Mouse (Mus musculus) CH12.LX (cell line): ENCODE measurements around the gene Map4k1. TPM values are rescaled to one million over a fixed set of nuclear protein-coding genes. Genes with fewer than 3 reads are reported as not detected.
"Not testable (repeated sequence)": the region's sequence is repeated elsewhere in the genome, so short reads cannot be mapped to it uniquely, and the experiment has no call there.

ENCODE experiments used
- DNase-seq: peaks from one replicate; pipeline ENCODE4 v3.0.0-alpha.2; 2013; ENCODE audit errors: extremely low read depth
- H3K27ac ChIP-seq: 2 replicates; pipeline ENCODE4 v1.5.1; 2012; ENCODE audit warnings: low read depth, mild to moderate bottlenecking, control low read depth, moderate library complexity; ENCODE audit not compliant: insufficient read depth
- H3K27me3 ChIP-seq: replicated peaks from 2 replicates; pipeline ENCODE3; 2012; ENCODE audit warnings: inconsistent platforms
- H3K36me3 ChIP-seq, 2 experiments: replicated peaks in 1 of 2; 2 replicates each; pipeline versions ENCODE3 to v1.6.1; 2012; ENCODE audit warnings: inconsistent platforms in 1 of 2, low read length in 1 of 2, mild to moderate bottlenecking in 1 of 2, mixed read lengths in 1 of 2, moderate library complexity in 1 of 2; ENCODE audit not compliant: control insufficient read depth in 1 of 2, insufficient read depth in 1 of 2
- H3K4me1 ChIP-seq, 2 experiments: 2 replicates each; pipeline ENCODE4 v1.6.1; 2012; ENCODE audit warnings: inconsistent platforms in 1 of 2, moderate library complexity in 1 of 2; ENCODE audit not compliant: insufficient read depth in 2 of 2, control insufficient read depth in 1 of 2
- H3K4me2 ChIP-seq: 2 replicates; pipeline ENCODE4 v1.6.1; 2012; ENCODE audit warnings: low read depth, mild to moderate bottlenecking, control low read depth; ENCODE audit not compliant: poor library complexity, insufficient read depth, severe bottlenecking
- H3K4me3 ChIP-seq, 3 experiments: fragments of 150-350 bp in 1 of 3; sonication (generic) in 1 of 3; replicated peaks in 1 of 3; 2 replicates each; pipeline versions ENCODE3 to v1.5.1; 2011 to 2012; ENCODE audit warnings: low read depth in 2 of 3, low read length in 2 of 3, mild to moderate bottlenecking in 2 of 3, moderate library complexity in 2 of 3, control low read depth in 1 of 3, improper control_type of control experiment in 1 of 3, inconsistent platforms in 1 of 3, mixed read lengths in 1 of 3; ENCODE audit not compliant: poor library complexity in 1 of 3
- H3K79me2 ChIP-seq: replicated peaks from 2 replicates; pipeline ENCODE4 v1.6.1; 2012; ENCODE audit warnings: mild to moderate bottlenecking, moderate library complexity; ENCODE audit not compliant: control insufficient read depth, poor library complexity, insufficient read depth, severe bottlenecking; ENCODE audit errors: extremely low read depth
- H3K9ac ChIP-seq: 2 replicates; pipeline ENCODE4 v1.6.1; 2012; ENCODE audit warnings: low read depth, mild to moderate bottlenecking, control low read depth, moderate library complexity; ENCODE audit not compliant: insufficient read depth
- H3K9me3 ChIP-seq: replicated peaks from 2 replicates; pipeline ENCODE3; 2012; ENCODE audit warnings: low read length, inconsistent platforms, mixed read lengths
- BHLHE40 ChIP-seq: IDR thresholded peaks from 2 replicates; pipeline ENCODE4 v1.6.1; 2011; ENCODE audit warnings: mild to moderate bottlenecking, low read depth, low read length, improper control_type of control experiment
- CHD1 ChIP-seq: IDR thresholded peaks from 2 replicates; pipeline ENCODE4 v1.6.1; 2012; ENCODE audit warnings: low read depth, low read length, improper control_type of control experiment, inconsistent platforms
- CHD2 ChIP-seq: IDR thresholded peaks from 2 replicates; pipeline ENCODE4 v1.6.1; 2011; ENCODE audit warnings: low read length, improper control_type of control experiment
- E2F4 ChIP-seq: IDR thresholded peaks from 2 replicates; pipeline ENCODE4 v1.6.1; 2011; ENCODE audit warnings: low read depth, low read length, improper control_type of control experiment; ENCODE audit not compliant: insufficient replicate concordance
- EP300 ChIP-seq: IDR thresholded peaks from 2 replicates; pipeline ENCODE4 v1.6.1; 2011; ENCODE audit warnings: low read length, improper control_type of control experiment
- IRF4 ChIP-seq: IDR thresholded peaks from 2 replicates; pipeline ENCODE4 v1.6.1; 2014; ENCODE audit warnings: low read depth, mild to moderate bottlenecking, inconsistent platforms, low read length, improper control_type of control experiment
- JUN ChIP-seq: IDR thresholded peaks from 2 replicates; pipeline ENCODE4 v1.6.1; 2011; ENCODE audit warnings: low read depth, mild to moderate bottlenecking, low read length, improper control_type of control experiment, moderate library complexity; ENCODE audit not compliant: insufficient read depth
- MAFK ChIP-seq: IDR thresholded peaks from 2 replicates; pipeline ENCODE4 v1.6.1; 2011; ENCODE audit warnings: low read length, improper control_type of control experiment; ENCODE audit not compliant: insufficient replicate concordance
- MAZ ChIP-seq: IDR thresholded peaks from 2 replicates; pipeline ENCODE4 v1.6.1; 2012; ENCODE audit warnings: low read depth, mild to moderate bottlenecking, inconsistent platforms, low read length, improper control_type of control experiment, moderate library complexity
- MEF2A ChIP-seq: IDR thresholded peaks from 2 replicates; pipeline ENCODE4 v1.6.1; 2014; ENCODE audit warnings: low read depth, mild to moderate bottlenecking, inconsistent platforms, low read length, improper control_type of control experiment, borderline replicate concordance
- MXI1 ChIP-seq: IDR thresholded peaks from 2 replicates; pipeline ENCODE4 v1.6.1; 2011; ENCODE audit warnings: mild to moderate bottlenecking, low read depth, low read length, improper control_type of control experiment
- NELFE ChIP-seq: IDR thresholded peaks from 2 replicates; pipeline ENCODE4 v1.6.1; 2011; ENCODE audit warnings: low read depth, low read length, improper control_type of control experiment
- PAX5 ChIP-seq: IDR thresholded peaks from 2 replicates; pipeline ENCODE4 v1.6.1; 2012; ENCODE audit warnings: low read length, inconsistent platforms, mixed read lengths
- POLR2A ChIP-seq: IDR thresholded peaks from 2 replicates; pipeline ENCODE4 v1.6.1; 2011; ENCODE audit warnings: low read depth, mild to moderate bottlenecking, improper control_type of control experiment, low read length
- RCOR1 ChIP-seq: conservative IDR thresholded peaks from 2 replicates; pipeline ENCODE4 v1.6.1; 2012; ENCODE audit warnings: low read depth, mild to moderate bottlenecking, inconsistent platforms, low read length, improper control_type of control experiment
- SIN3A ChIP-seq: IDR thresholded peaks from 2 replicates; pipeline ENCODE4 v1.6.1; 2012; ENCODE audit warnings: low read length, improper control_type of control experiment, inconsistent platforms
- TBP ChIP-seq: conservative IDR thresholded peaks from 2 replicates; pipeline ENCODE4 v1.6.1; 2011; ENCODE audit warnings: low read depth, low read length, improper control_type of control experiment
- USF2 ChIP-seq: conservative IDR thresholded peaks from 2 replicates; pipeline ENCODE4 v1.6.1; 2011; ENCODE audit warnings: low read depth, low read length, improper control_type of control experiment
- ZMIZ1 ChIP-seq: IDR thresholded peaks from 2 replicates; pipeline ENCODE4 v1.6.1; 2012; ENCODE audit warnings: low read depth, mild to moderate bottlenecking, inconsistent platforms, low read length, improper control_type of control experiment
- ZNF384 ChIP-seq: IDR thresholded peaks from 2 replicates; pipeline ENCODE4 v1.6.1; 2012; ENCODE audit warnings: low read depth, low read length, improper control_type of control experiment, inconsistent platforms
- dilution Hi-C: fragments of 300-500 bp; cut with MboI; formaldehyde crosslinking; loops from 2 replicates; pipeline ENCODE4 v1.14.3; 2020; ENCODE audit warnings: low sequenced_read_pairs; ENCODE audit not compliant: extremely low pct_unique_long_range_greater_than_20kb, extremely low pct_ligation_motif_present
- in situ Hi-C: fragments of 300-500 bp; cut with MboI; formaldehyde crosslinking; loops from 3 replicates; pipeline ENCODE4 v1.14.3; 2019; ENCODE audit warnings: low sequenced_read_pairs, low pct_ligation_motif_present, low pct_unique_long_range_greater_than_20kb, mixed read lengths
- polyA plus RNA-seq: library from polyadenylated mRNA; unstranded; fragments of >175 nt; gene quantifications from 2 replicates; pipeline ENCODE4 v1.2.1, GENCODE M21; 2012; ENCODE audit warnings: low read depth; ENCODE audit not compliant: insufficient read length
- total RNA-seq, 2 experiments: library from RNA; depleted of rRNA; stranded (reverse); fragments of 300-350 nt in 1 of 2; fragments of >200 nt in 1 of 2; gene quantifications; 2 replicates each; pipeline ENCODE4 v1.2.3; 2012 to 2014

Gene Map4k1
- total and polyA plus RNA-seq, 3 experiments, result 114 to 395 (median 183) TPM

GRCm38 (mm10) chr7:28966751-28967505 is 14.9 kb upstream of the Map4k1 start:
- H3K79me2 ChIP-seq, result no peaks in the 10 kb centered on the region
- no peaks in the 10 kb centered on the region for H3K27me3 ChIP-seq
- H3K9me3 ChIP-seq, result no peaks in the 10 kb centered on the region
- dilution Hi-C loops (no loop called here), in situ Hi-C loops (no loop called here)
- DNase-seq, result no peak
- H3K36me3 ChIP-seq, result peaks cover 15 to 34% of the 10 kb centered on the region in 2 experiments
- H3K9ac ChIP-seq, result no peak overlapping the region
- no peak overlapping the region for H3K4me3 ChIP-seq
- TF ChIP-seq BHLHE40, result no peak
- no peak for TF ChIP-seq CHD1
- TF ChIP-seq TBP, result no peak
- TF ChIP-seq MAFK, result no peak
- no peak for TF ChIP-seq PAX5
- no peak for TF ChIP-seq JUN
- TF ChIP-seq USF2, result no peak
- no peak for TF ChIP-seq NELFE
- TF ChIP-seq SIN3A, result no peak
- no peak for TF ChIP-seq IRF4
- no peak for TF ChIP-seq ZNF384
- TF ChIP-seq MEF2A, result no peak
- TF ChIP-seq ZMIZ1, result no peak
- no peak for TF ChIP-seq RCOR1
- no peak for TF ChIP-seq MAZ
- no peak for TF ChIP-seq CHD2
- no peak for TF ChIP-seq MXI1
- TF ChIP-seq E2F4, result no peak
- TF ChIP-seq POLR2A, result no peak
- no peak for TF ChIP-seq EP300
- H3K27ac ChIP-seq, result no peak overlapping the region
- no peak overlapping the region for H3K4me2 ChIP-seq
- H3K4me1 ChIP-seq, result peaks cover 2 to 17% of the 10 kb centered on the region in 2 experiments; a peak in 2 of 4 replicates

- H3K27me3 ChIP-seq, DNase-seq, H3K79me2 ChIP-seq, dilution Hi-C loops, H3K9ac ChIP-seq, H3K4me3 ChIP-seq, H3K4me2 ChIP-seq, H3K9me3 ChIP-seq, in situ Hi-C loops, H3K27ac ChIP-seq: not testable (repeated sequence)
- peaks cover 20 to 43% of the 10 kb centered on the region in 2 experiments for H3K36me3 ChIP-seq
- peaks cover 6 to 29% of the 10 kb centered on the region in 2 experiments for H3K4me1 ChIP-seq
These were observed 13.7 kb upstream of the Map4k1 start for GRCm38 (mm10) chr7:28968120-28968519.
